Mouse (Mus musculus) heart, postnatal 0 days (tissue): ENCODE results near the gene St7l. TPM values are rescaled to one million over a fixed set of nuclear protein-coding genes. Genes with fewer than 3 reads are reported as not detected.

Experiments used
- ATAC-seq: fragments of 200-750 bp; cut with Nextera tagmentation; 2 replicates; pipeline ENCODE4 v1.8.0; 2017; ENCODE audit warnings: low read depth, moderate number of reproducible peaks, moderate library complexity; ENCODE audit not compliant: insufficient read depth
- DNase-seq: peaks from one replicate; pipeline ENCODE4 v3.0.0-alpha.2; 2016; ENCODE audit warnings: low spot score
- H3K27ac ChIP-seq: fragments of 300-500 bp; sonication (generic); 2 replicates; pipeline ENCODE4 v1.5.1; 2014; ENCODE audit warnings: low read depth, mild to moderate bottlenecking
- H3K27me3 ChIP-seq: fragments of 300-500 bp; sonication (generic); 2 replicates; pipeline ENCODE4 v1.6.1; 2014; ENCODE audit warnings: low read length, mixed read lengths; ENCODE audit not compliant: control insufficient read depth, insufficient read depth
- H3K36me3 ChIP-seq: fragments of 300-500 bp; sonication (generic); replicated peaks from 2 replicates; pipeline ENCODE4 v1.6.1; 2014; ENCODE audit warnings: low read length, mixed read lengths; ENCODE audit not compliant: control insufficient read depth, insufficient read depth
- H3K4me1 ChIP-seq: fragments of 300-500 bp; sonication (generic); 2 replicates; pipeline ENCODE4 v1.6.1; 2014; ENCODE audit warnings: antibody characterized with exemption; ENCODE audit not compliant: control insufficient read depth, insufficient read depth
- H3K4me2 ChIP-seq: fragments of 300-500 bp; sonication (generic); 2 replicates; pipeline ENCODE4 v1.6.1; 2014; ENCODE audit warnings: low read depth, mild to moderate bottlenecking, low read length, moderate library complexity
- H3K4me3 ChIP-seq: fragments of 300-500 bp; sonication (generic); 2 replicates; pipeline ENCODE4 v1.5.1; 2014; ENCODE audit warnings: low read depth, low read length
- H3K9ac ChIP-seq: fragments of 300-500 bp; sonication (generic); replicated peaks from 2 replicates; pipeline ENCODE4 v1.6.1; 2014; ENCODE audit warnings: low read depth, low read length, mixed read lengths
- H3K9me3 ChIP-seq: fragments of 300-500 bp; sonication (generic); replicated peaks from 2 replicates; pipeline ENCODE4 v1.6.1; 2016; ENCODE audit warnings: low read length; ENCODE audit not compliant: control insufficient read depth
- CTCF ChIP-seq: IDR thresholded peaks from 2 replicates; pipeline ENCODE4 v1.5.1; 2016; ENCODE audit warnings: antibody characterized with exemption, control low read depth, low read depth
- EP300 ChIP-seq: IDR thresholded peaks from 2 replicates; pipeline ENCODE4 v1.6.1; 2016; ENCODE audit warnings: antibody characterized with exemption, low read depth
- WGBS: fragments of 180-500 bp; shearing (Covaris S2); extraction: QIAGEN DNeasy Blood & Tissue Kit; methylation state at CpG from one replicate; pipeline ENCODE4 v1.1.7; 2014; 5-methylcytosine and 5-hydroxymethylcytosine counted together
- polyA plus RNA-seq: library from polyadenylated mRNA; unstranded; fragments of >200 nt; fragmentation: Nextera tagmentation; extraction: Ambion mirVana; gene quantifications from 2 replicates; pipeline ENCODE4 v1.2.1, GENCODE M21; 2015
- total RNA-seq: library from RNA; depleted of rRNA; stranded (reverse); fragments of >200 nt; gene quantifications from 2 replicates; pipeline ENCODE4 v1.2.3, GENCODE M21; 2014; ENCODE audit warnings: low replicate concordance

St7l gene
- total and polyA plus RNA-seq, 2 experiments from 2014 or later = 14.2 to 23.7 TPM

DNA sequence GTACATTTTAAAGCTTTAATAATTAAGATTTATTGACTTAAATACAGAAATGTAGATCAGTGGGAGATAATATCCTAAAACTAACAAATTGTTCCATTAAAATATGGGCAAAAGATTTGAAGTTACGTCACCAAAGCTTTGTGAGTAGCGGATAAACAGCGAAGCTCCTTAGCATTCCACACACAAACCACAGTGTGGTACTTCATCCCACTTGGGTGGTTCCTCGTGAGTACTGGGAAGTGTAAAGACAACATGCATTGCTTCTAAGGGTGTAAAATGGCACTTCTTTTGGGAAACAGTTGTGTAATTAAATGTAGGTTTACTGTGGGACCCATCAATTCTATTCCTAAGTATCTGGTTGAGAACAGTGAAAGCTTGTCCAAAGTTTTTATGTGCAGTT lies 37.3 kb downstream of the St7l start:
- 94% methylated on average over 4 of the region's 4 CpGs for WGBS
- TF ChIP-seq EP300 (no peak), CTCF (no peak)
- Histone ChIP-seq H3K4me1 (no peaks in the 10 kb centered on the region), H3K36me3 (peaks cover 52% of the 10 kb centered on the region), H3K9ac (no peak overlapping the region), H3K9me3 (no peaks in the 10 kb centered on the region), H3K27me3 (no peaks in the 10 kb centered on the region), H3K4me3 (no peak overlapping the region), H3K27ac (no peak overlapping the region), H3K4me2 (no peak overlapping the region)
- ATAC-seq = no peak
- DNase-seq = no peak

DNA sequence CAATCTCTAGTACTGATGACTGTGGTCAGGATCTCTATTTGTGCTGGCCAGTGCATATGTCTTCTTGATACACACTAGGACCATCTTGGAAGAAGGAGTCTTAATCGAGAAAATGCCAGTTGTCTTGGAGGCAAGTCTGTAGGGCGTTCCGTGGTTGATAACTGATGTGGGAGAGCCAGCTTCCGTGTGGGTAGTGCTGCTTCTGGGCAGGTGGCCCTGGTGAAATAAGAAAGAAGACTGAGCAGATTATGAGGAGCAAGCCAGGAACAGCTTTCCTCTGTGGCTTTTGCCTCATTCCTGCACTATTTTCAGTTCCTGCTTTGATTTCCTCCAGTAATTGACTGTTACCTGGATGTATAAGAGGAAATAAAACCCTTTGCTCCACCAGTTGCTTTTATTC lies 41.6 kb downstream of the St7l start:
- DNase-seq (no peak), ATAC-seq (no peak)
- H3K27ac ChIP-seq = no peak overlapping the region
- H3K9ac ChIP-seq = no peak overlapping the region
- peaks cover 29% of the 10 kb centered on the region for H3K36me3 ChIP-seq
- 69% methylated on average over 4 of the region's 4 CpGs for WGBS
- no peak overlapping the region for H3K4me2 ChIP-seq
- no peaks in the 10 kb centered on the region for H3K9me3 ChIP-seq
- no peaks in the 10 kb centered on the region for H3K27me3 ChIP-seq
- no peak for TF ChIP-seq CTCF
- TF ChIP-seq EP300 = no peak
- no peaks in the 10 kb centered on the region for H3K4me1 ChIP-seq
- no peak overlapping the region for H3K4me3 ChIP-seq

DNA sequence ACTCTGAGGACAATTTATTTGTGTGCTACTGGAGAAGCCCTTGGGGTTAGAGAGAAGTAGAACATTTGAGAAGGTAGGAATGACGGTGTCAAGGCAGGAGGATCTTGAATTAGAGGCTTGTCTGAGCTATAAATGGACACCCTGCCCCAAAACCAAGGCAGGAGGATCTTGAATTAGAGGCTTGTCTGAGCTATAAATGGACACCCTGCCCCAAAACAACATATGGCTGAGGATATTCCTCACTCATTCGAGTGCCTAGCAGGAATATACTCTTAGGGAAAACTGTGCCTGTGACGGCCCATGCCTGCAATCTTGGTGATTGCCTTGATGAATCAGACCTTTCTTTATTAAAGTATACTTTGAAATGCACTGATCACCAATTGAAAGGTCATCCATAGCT lies 42.2 kb downstream of the St7l start:
- no peak overlapping the region for H3K4me2 ChIP-seq

DNA sequence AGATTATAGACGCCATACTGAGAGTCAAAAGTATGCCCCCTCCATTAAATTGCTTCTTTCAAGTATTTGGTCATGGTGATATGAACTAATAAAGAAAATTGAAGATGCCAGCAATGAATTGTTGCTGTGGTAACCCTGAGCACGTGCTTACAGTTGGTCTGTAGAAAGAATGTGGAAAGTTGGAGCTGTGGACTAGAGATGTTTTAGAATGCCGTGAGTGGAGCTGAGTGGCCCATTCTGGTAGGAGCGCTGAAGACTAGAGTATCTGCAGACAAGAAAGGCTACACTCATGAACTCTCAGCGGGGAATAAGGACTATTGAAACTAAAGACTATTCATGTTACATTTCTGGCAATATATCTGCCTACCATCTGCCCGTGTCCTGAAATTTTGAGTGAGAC lies 45.4 kb downstream of the St7l start:
- H3K27ac ChIP-seq = no peak overlapping the region
- no peak for ATAC-seq
- whole genome bisulfite sequencing = 93% methylated on average over 6 of the region's 6 CpGs
- no peaks in the 10 kb centered on the region for H3K4me1 ChIP-seq
- no peak overlapping the region for H3K9ac ChIP-seq
- H3K27me3 ChIP-seq = no peaks in the 10 kb centered on the region
- no peak overlapping the region for H3K4me3 ChIP-seq
- H3K36me3 ChIP-seq = peaks cover 28% of the 10 kb centered on the region
- DNase-seq = no peak
- no peak overlapping the region for H3K4me2 ChIP-seq
- TF ChIP-seq CTCF = no peak
- TF ChIP-seq EP300 = no peak
- H3K9me3 ChIP-seq = no peaks in the 10 kb centered on the region

More for the DNA sequence above, 42.2 kb downstream of the St7l start:
- H3K4me3 ChIP-seq = no peak overlapping the region
- H3K27me3 ChIP-seq = no peaks in the 10 kb centered on the region
- no peak for TF ChIP-seq CTCF
- TF ChIP-seq EP300 = no peak
- WGBS = 44% methylated on average over 3 of the region's 3 CpGs
- ATAC-seq = no peak
- H3K9me3 ChIP-seq = no peaks in the 10 kb centered on the region
- H3K36me3 ChIP-seq = peaks cover 35% of the 10 kb centered on the region
- no peak for DNase-seq
- no peak overlapping the region for H3K27ac ChIP-seq
- H3K4me1 ChIP-seq = no peaks in the 10 kb centered on the region
- H3K9ac ChIP-seq = no peak overlapping the region

DNA sequence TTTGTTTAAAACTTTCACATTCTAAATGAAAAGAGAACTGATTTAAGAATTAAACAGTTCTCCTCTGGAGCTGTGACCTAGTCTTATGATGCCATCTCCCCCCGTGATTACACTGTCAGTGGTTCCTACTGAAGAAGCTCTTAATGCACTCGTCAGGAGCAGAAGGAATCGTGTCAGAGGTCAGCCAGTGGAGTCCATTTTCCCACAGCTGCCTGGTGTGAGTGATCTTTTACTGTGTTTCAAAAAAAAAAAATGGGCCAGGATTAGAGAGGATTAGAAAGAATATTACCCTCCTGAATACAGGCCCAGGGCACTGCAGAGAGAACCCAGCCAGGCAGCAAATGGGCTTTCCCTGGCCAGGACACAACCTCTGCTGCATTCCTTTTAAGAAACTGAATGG lies 51.2 kb downstream of the St7l start:
- no peaks in the 10 kb centered on the region for H3K4me1 ChIP-seq
- no peaks in the 10 kb centered on the region for H3K9me3 ChIP-seq
- no peak for DNase-seq
- H3K27ac ChIP-seq = no peak overlapping the region
- H3K4me3 ChIP-seq = no peak overlapping the region
- TF ChIP-seq CTCF (no peak), EP300 (no peak)
- H3K36me3 ChIP-seq = peaks cover 21% of the 10 kb centered on the region
- 75% methylated on average over 3 of the region's 3 CpGs for WGBS
- ATAC-seq = no peak
- no peaks in the 10 kb centered on the region for H3K27me3 ChIP-seq
- H3K4me2 ChIP-seq = no peak overlapping the region
- no peak overlapping the region for H3K9ac ChIP-seq

DNA sequence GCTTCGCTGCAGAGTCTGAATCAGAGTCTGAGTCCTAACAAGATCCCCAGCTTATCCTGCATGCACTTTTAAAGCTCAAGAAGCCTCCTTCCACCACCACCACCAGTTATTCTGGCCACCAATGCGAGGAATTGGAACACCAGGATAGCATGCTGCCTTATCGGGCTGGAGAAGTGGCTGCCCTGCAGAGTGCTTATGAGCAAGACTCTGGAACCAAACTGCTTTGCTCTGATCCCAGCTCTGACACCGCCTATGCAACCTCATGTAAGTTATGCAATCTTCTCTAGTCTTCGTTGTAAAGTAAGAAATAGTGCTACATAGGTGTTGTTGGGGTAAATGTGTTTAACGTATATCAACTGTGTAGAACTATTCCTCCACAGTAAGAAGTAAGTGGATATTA lies 65.6 kb downstream of the St7l start:
- Histone ChIP-seq H3K9me3 (no peaks in the 10 kb centered on the region), H3K4me1 (no peaks in the 10 kb centered on the region), H3K4me3 (no peak overlapping the region), H3K36me3 (peaks cover 40% of the 10 kb centered on the region), H3K27me3 (no peaks in the 10 kb centered on the region), H3K27ac (no peak overlapping the region), H3K9ac (no peak overlapping the region), H3K4me2 (no peak overlapping the region)
- DNase-seq (no peak), ATAC-seq (no peak)
- WGBS = 81% methylated on average over 6 of the region's 6 CpGs
- TF ChIP-seq EP300 = no peak
- no peak for TF ChIP-seq CTCF
